Mouse (Mus musculus) liver, embryonic 15.5 days (tissue): ENCODE data around the gene Crkl. TPM values are rescaled to one million over a fixed set of nuclear protein-coding genes. Genes with fewer than 3 reads are reported as not detected.

Source experiments
- ATAC-seq: fragments of 200-750 bp; cut with Nextera tagmentation; 2 replicates; pipeline ENCODE4 v1.8.0; 2017; ENCODE audit warnings: moderate number of reproducible peaks, mild to moderate bottlenecking, moderate library complexity; ENCODE audit not compliant: insufficient read depth
- H3K27ac ChIP-seq: fragments of 300-500 bp; sonication (generic); replicated peaks from 2 replicates; pipeline ENCODE4 v1.5.1; 2015; ENCODE audit warnings: mild to moderate bottlenecking, inconsistent platforms
- H3K27me3 ChIP-seq: fragments of 300-500 bp; sonication (generic); 2 replicates; pipeline ENCODE4 v1.6.1; 2015; ENCODE audit warnings: mild to moderate bottlenecking, inconsistent platforms
- H3K36me3 ChIP-seq: fragments of 300-500 bp; sonication (generic); replicated peaks from 2 replicates; pipeline ENCODE4 v1.6.1; 2015; ENCODE audit warnings: moderate library complexity, mild to moderate bottlenecking, inconsistent platforms
- H3K4me1 ChIP-seq: fragments of 300-500 bp; sonication (generic); replicated peaks from 2 replicates; pipeline ENCODE4 v1.6.1; 2015; ENCODE audit warnings: inconsistent platforms
- H3K4me2 ChIP-seq: fragments of 300-500 bp; sonication (generic); 2 replicates; pipeline ENCODE4 v1.6.1; 2015; ENCODE audit warnings: moderate library complexity, mild to moderate bottlenecking, inconsistent platforms
- H3K4me3 ChIP-seq: fragments of 300-500 bp; sonication (generic); replicated peaks from 2 replicates; pipeline ENCODE4 v1.5.1; 2015; ENCODE audit warnings: mild to moderate bottlenecking, inconsistent platforms
- H3K9ac ChIP-seq: fragments of 300-500 bp; sonication (generic); 2 replicates; pipeline ENCODE4 v1.6.1; 2015; ENCODE audit warnings: moderate library complexity, mild to moderate bottlenecking, inconsistent platforms
- H3K9me3 ChIP-seq: fragments of 300-500 bp; sonication (generic); replicated peaks from 2 replicates; pipeline ENCODE4 v1.6.1; 2016; ENCODE audit warnings: inconsistent platforms
- WGBS: fragments of 180-500 bp; shearing (Covaris S2); methylation state at CpG from one replicate; pipeline ENCODE4 v1.1.7; 2015; ENCODE audit warnings: mixed read lengths; ENCODE audit not compliant: insufficient replicate concordance; 5-methylcytosine and 5-hydroxymethylcytosine counted together
- polyA plus RNA-seq: library from polyadenylated mRNA; unstranded; fragments of >200 nt; fragmentation: Nextera tagmentation; extraction: Ambion mirVana; gene quantifications from 2 replicates; pipeline ENCODE4 v1.2.1, GENCODE M21; 2015

Gene Crkl
- polyA plus RNA-seq, 1 experiment from 2014 or later: 28.2 TPM

DNA sequence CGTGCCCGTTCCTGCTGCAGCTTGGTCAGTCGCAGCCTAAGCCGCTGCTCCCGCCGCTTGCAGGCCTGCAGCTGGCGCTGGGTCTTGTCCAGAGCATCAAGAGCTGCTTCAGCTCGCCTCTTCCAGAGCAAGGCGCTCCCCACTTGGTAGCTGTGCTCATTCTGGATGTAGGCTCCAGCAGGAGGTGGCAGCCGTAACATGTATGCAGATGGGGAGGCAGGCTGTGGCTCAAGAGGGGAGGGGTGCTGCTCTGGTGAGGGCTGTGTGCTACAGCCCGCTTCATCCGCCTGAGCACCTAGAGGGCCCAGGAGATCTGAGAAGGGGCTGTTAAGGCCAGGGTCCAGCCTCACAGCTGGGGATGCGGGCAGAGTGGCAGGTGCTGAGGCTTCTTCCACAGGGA, 76.5 kb downstream of the Crkl start:
- Histone ChIP-seq H3K27me3 (no peaks in the 10 kb centered on the region), H3K4me1 (peaks cover 31% of the 10 kb centered on the region), H3K9ac (no peak overlapping the region), H3K4me2 (no peak overlapping the region), H3K9me3 (no peaks in the 10 kb centered on the region), H3K27ac (no peak overlapping the region), H3K36me3 (peaks cover 55% of the 10 kb centered on the region), H3K4me3 (no peak overlapping the region)
- no peak for ATAC-seq
- WGBS: 88% methylated on average over 13 of the region's 13 CpGs

DNA sequence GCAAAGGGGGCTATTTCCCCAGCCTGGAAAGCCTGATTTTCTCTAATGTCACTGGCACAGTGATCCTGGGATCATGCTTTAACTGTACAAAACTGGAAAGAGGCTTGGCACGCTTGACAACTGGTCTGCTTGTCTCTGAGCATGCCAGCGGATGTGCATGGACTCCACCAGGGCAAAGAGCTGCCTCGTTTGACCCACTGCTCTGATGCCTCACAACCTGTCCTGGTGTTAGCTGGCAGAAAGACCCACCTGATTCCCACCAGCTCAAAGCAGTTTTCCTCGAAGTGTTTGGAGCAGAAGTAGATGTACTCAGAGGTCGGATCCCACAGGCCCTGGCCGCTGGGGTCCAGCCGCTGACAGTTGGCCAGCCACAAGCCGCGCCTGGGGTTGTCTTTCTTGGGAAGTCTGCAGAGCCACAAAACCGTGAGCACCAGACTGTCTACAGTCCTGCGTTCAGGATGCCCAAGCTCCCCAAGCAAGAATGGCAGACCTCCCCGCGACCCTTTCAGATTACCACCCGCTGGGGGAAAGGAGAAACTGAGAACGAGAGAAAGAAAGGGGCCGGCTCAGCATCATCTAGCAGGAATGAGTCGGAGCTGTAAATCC, 78.3 kb downstream of the Crkl start:
- Histone ChIP-seq H3K9ac (peak overlapping the region; percentile 79), H3K9me3 (no peaks in the 10 kb centered on the region), H3K4me1 (peaks cover 31% of the 10 kb centered on the region), H3K27ac (peak overlapping the region; percentile 98), H3K36me3 (peaks cover 40% of the 10 kb centered on the region), H3K27me3 (no peaks in the 10 kb centered on the region), H3K4me3 (peak overlapping the region; percentile 86), H3K4me2 (peak overlapping the region; percentile 97)
- ATAC-seq: no peak
- 9% methylated on average over 17 of the region's 17 CpGs for WGBS

DNA sequence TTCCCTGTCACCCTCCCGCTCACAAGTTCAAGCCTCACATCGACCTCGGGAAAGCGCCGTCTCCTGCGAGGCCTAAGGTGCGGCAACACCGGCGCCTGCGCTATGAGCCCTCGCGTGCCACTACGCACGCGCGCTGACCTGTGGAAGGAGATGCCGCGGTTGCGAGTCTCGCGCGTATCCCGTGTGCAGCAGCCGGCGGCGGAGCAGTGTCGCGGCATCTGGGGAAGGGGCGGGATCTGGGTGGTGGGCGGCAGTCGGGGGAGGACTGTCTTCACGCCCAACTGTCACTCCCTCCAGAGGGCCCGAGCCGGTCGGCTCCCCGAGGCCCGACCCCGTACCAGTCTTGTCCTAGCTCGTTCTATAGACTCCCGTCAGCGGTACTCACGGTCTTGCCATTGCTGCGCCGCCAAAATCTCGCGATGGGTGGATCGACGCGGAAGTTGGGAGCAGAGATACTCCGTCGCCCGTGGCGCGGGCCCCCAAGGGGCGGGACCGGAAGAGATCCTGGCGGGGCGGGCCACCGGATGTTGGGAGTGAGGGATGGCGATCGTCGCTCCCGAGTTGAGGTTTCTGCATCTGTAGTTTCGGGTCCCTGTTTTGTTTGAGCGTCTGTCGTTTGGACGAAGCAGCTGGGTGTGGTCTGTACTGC, 79.0 kb downstream of the Crkl start, which contains the start of gene Thap7:
TSS of gene Thap7 (minus strand) at position 497 of the 649 bp plus-strand sequence.
- Histone ChIP-seq H3K36me3 (peaks cover 33% of the 10 kb centered on the region), H3K4me3 (peak within 1 kb of the TSS; percentile 86), H3K9me3 (no peaks in the 10 kb centered on the region), H3K27me3 (no peaks in the 10 kb centered on the region), H3K27ac (peak within 1 kb of the TSS; percentile 98), H3K9ac (peak within 1 kb of the TSS; percentile 79), H3K4me2 (peak within 1 kb of the TSS; percentile 97), H3K4me1 (peaks cover 31% of the 10 kb centered on the region)
- WGBS: under 1% methylated on average over 67 of the region's 67 CpGs
- ATAC-seq: peak; percentile 94

DNA sequence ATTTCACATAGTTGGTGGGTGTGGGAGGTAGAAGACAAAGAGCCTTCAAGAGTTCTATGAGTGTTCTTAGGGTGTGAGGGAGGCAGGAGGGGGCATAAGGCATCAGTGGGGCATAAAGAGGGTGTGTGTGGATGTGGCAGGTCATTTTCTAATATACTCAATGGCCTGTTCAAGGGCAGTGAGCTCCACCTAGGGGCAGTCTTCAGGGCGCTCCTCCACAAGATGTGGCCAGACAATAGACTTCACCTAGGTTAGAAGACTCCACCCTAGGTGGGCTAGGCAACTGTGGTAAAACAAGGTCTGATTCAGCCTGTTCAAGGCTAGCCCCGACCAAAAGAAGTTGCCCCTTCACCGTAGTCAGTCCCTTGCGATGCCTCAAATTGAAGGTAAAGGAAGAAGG, 80.5 kb downstream of the Crkl start:
- H3K36me3 ChIP-seq: peaks cover 18% of the 10 kb centered on the region
- ATAC-seq: no peak
- H3K9me3 ChIP-seq: no peaks in the 10 kb centered on the region
- no peak overlapping the region for H3K9ac ChIP-seq
- H3K4me2 ChIP-seq: no peak overlapping the region
- H3K4me3 ChIP-seq: no peak overlapping the region
- no peak overlapping the region for H3K27ac ChIP-seq
- H3K4me1 ChIP-seq: peaks cover 31% of the 10 kb centered on the region
- 53% methylated on average over 4 of the region's 4 CpGs for WGBS
- H3K27me3 ChIP-seq: no peaks in the 10 kb centered on the region

DNA sequence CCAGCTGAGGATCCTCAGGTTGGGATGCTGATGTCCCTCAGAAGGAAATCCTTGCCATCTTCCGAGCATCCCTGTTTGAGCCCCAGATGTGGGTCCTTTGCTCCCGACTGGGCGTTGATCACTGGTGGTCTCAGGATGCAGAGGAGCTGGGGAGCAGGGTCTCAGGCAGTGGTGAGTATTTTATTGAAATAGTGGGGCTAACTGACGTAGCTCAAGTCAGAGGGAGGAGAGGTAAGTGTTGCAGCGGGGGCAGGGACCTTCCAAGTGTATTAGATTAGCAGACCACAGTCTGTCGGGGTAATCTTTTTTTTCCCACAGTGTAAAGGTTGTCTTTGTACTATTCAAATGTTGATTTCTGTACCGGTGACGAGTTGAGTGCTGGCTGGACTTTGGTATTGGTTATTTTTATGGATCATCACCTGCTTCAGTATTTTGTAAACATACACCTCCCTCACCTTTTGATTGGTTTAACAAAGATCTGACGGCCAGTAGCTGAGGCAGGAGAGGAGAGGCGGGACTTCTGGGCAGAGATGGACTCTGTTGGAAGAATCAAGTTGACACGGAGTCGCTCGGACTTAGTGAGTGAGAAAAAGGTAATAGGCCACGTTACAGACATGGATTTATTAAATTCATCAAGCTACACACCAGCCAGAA, 81.0 kb downstream of the Crkl start:
- no peak for ATAC-seq
- H3K9ac ChIP-seq: no peak overlapping the region
- H3K27ac ChIP-seq: no peak overlapping the region

DNA sequence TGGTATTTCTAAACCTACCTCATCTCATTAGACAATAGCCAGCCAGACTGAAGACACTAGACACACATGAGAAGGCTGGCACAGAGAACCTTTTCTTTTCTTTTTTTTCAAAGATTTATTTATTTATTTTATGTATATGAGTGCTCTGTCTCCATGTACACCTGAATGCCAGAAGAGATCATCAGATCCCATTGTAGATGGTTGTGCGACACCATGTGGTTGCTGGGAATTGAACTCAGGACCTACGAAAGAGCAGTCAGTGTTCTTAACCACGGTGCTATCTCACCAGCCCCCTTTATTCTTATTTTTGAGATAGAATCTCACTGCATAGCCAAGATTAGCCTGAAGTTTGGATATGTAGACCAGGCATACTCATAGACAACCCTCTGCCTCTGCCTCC, 84.8 kb downstream of the Crkl start:
- H3K9ac ChIP-seq: no peak overlapping the region
- no peaks in the 10 kb centered on the region for H3K36me3 ChIP-seq
- ATAC-seq: no peak
- no peak overlapping the region for H3K4me3 ChIP-seq
- no peak overlapping the region for H3K4me2 ChIP-seq
- no peak overlapping the region for H3K27ac ChIP-seq
- peaks cover 11% of the 10 kb centered on the region for H3K4me1 ChIP-seq
- H3K27me3 ChIP-seq: peaks cover 22% of the 10 kb centered on the region
- no peaks in the 10 kb centered on the region for H3K9me3 ChIP-seq
- 63% methylated on average over 3 of the region's 3 CpGs for WGBS

More for the DNA sequence above, 81.0 kb downstream of the Crkl start:
- Histone ChIP-seq H3K4me2 (no peak overlapping the region), H3K9me3 (no peaks in the 10 kb centered on the region), H3K4me3 (no peak overlapping the region), H3K27me3 (no peaks in the 10 kb centered on the region), H3K36me3 (peaks cover 13% of the 10 kb centered on the region), H3K4me1 (peaks cover 31% of the 10 kb centered on the region)
- 56% methylated on average over 14 of the region's 14 CpGs for WGBS

Other genes with a start within 250 kb of the Crkl start
- 169 and 186 TPM in 2 replicates for gene Ube2l3, start 249.3 kb upstream of the Crkl start, polyA plus RNA-seq
- gene Rimbp3, start 243.4 kb upstream of the Crkl start, polyA plus RNA-seq: 0.06 and 0.09 TPM in 2 replicates
- 2.6 and 3.6 TPM in 2 replicates for gene Hic2, start 218.4 kb upstream of the Crkl start, polyA plus RNA-seq
- 3.9 and 4.4 TPM in 2 replicates for gene Tmem191c, start 175.9 kb upstream of the Crkl start, polyA plus RNA-seq
- 194 and 213 TPM in 2 replicates for gene Serpind1, start 120.6 kb upstream of the Crkl start, polyA plus RNA-seq
- gene Snap29, start 46.0 kb upstream of the Crkl start, polyA plus RNA-seq: 8.8 and 9.2 TPM in 2 replicates
- gene Pi4ka, start 45.7 kb upstream of the Crkl start, polyA plus RNA-seq: 12.0 and 13.4 TPM in 2 replicates
- 2.3 and 3.4 TPM in 2 replicates for gene Aifm3, start 37.6 kb downstream of the Crkl start, polyA plus RNA-seq
- gene Lztr1, start 56.7 kb downstream of the Crkl start, polyA plus RNA-seq: 20.7 and 21.0 TPM in 2 replicates
- gene Thap7, start 79.1 kb downstream of the Crkl start, polyA plus RNA-seq: 21.4 and 23.7 TPM in 2 replicates
- gene Lrrc74b, start 109.3 kb downstream of the Crkl start, polyA plus RNA-seq: not detected in 2 replicates
- gene P2rx6, start 109.9 kb downstream of the Crkl start, polyA plus RNA-seq: 0.09 and 0.14 TPM in 2 replicates
- 1.9 and 2.4 TPM in 2 replicates for gene Slc7a4, start 131.2 kb downstream of the Crkl start, polyA plus RNA-seq
- gene Smpd4, start 167.4 kb downstream of the Crkl start, polyA plus RNA-seq: 14.0 and 14.3 TPM in 2 replicates
- 2.0 and 2.5 TPM in 2 replicates for gene Ccdc74a, start 194.5 kb downstream of the Crkl start, polyA plus RNA-seq